ENCODE assay signal across 14 mouse cellular contexts in genomic region chr10:8810496-8810895, GRCm38 (mm10).
"Had no signal": no experiment of that assay in that cellular context is flagged by ENCODE, and none has a peak within 500 bp of the region (broad histone marks: within the 10 kb centered on the region; RNA-seq: fewer than 3 reads in every experiment).

No protein-coding gene starts in this region.

- H3K4me1 ChIP-seq: liver, embryonic 15.5 days had no signal

- H3K4me3 ChIP-seq: left cerebral cortex, adult 2 months; limb, embryonic 10.5 days; liver, embryonic 15.5 days; neural tube, embryonic 15.5 days had no signal

- H3K27ac ChIP-seq: left cerebral cortex, adult 2 months; limb, embryonic 10.5 days; liver, embryonic 15.5 days; neural tube, embryonic 15.5 days had no signal

- DNase-seq: kidney, postnatal 25 days; lung, adult 2 months; lung, postnatal 36 days; right cerebral cortex, adult 18-20 months; right cerebral cortex, postnatal 25 days; thymus, postnatal 36 days had no signal

- ATAC-seq: inflammation-experienced regulatory T-cells, adult 6 months; intestine, postnatal 0 days; lung, postnatal 0 days had no signal

- H3K36me3 ChIP-seq: liver, embryonic 15.5 days; neural tube, embryonic 15.5 days had no signal

- H3K9ac ChIP-seq: liver, embryonic 15.5 days; neural tube, embryonic 15.5 days had no signal

- H3K27me3 ChIP-seq: liver, embryonic 15.5 days; neural tube, embryonic 15.5 days had no signal

- H3K9me3 ChIP-seq: limb, embryonic 10.5 days; liver, embryonic 15.5 days; neural tube, embryonic 15.5 days had no signal

- H3K4me2 ChIP-seq: liver, embryonic 11.5 days; liver, embryonic 15.5 days; neural tube, embryonic 15.5 days had no signal
